Mouse (Mus musculus) forebrain, embryonic 11.5 days (tissue): ENCODE measurements around the gene Btbd35f8. TPM values are rescaled to one million over a fixed set of nuclear protein-coding genes. Genes with fewer than 3 reads are reported as not detected.
"Not testable (repeated sequence)": the region's sequence is repeated elsewhere in the genome, so short reads cannot be mapped to it uniquely, and the experiment has no call there.

ENCODE experiments used
- ATAC-seq: fragments of 200-750 bp; cut with Nextera tagmentation; replicated peaks from 2 replicates; pipeline ENCODE4 v1.8.0; 2017; ENCODE audit warnings: moderate TSS enrichment; ENCODE audit not compliant: low FRiP score
- DNase-seq: peaks from one replicate; pipeline ENCODE4 v3.0.0-alpha.2; 2017; ENCODE audit warnings: low spot score
- H3K27ac ChIP-seq: fragments of 300-500 bp; sonication (generic); 2 replicates; pipeline ENCODE4 v1.5.1; 2014; ENCODE audit warnings: low read depth, low read length
- H3K27me3 ChIP-seq: fragments of 300-500 bp; sonication (generic); 2 replicates; pipeline ENCODE4 v1.6.1; 2014; ENCODE audit warnings: mild to moderate bottlenecking, low read length, mixed read lengths; ENCODE audit not compliant: control insufficient read depth, insufficient read depth
- H3K36me3 ChIP-seq: fragments of 300-500 bp; sonication (generic); 2 replicates; pipeline ENCODE4 v1.6.1; 2014; ENCODE audit warnings: mild to moderate bottlenecking, low read length, moderate library complexity, mixed read lengths; ENCODE audit not compliant: control insufficient read depth, insufficient read depth
- H3K4me1 ChIP-seq: fragments of 300-500 bp; sonication (generic); replicated peaks from 2 replicates; pipeline ENCODE4 v1.6.1; 2014; ENCODE audit warnings: low read length, mixed read lengths; ENCODE audit not compliant: control insufficient read depth, insufficient read depth
- H3K4me2 ChIP-seq: fragments of 300-500 bp; sonication (generic); 2 replicates; pipeline ENCODE4 v1.6.1; 2014; ENCODE audit warnings: low read depth, mild to moderate bottlenecking, low read length, moderate library complexity, mixed read lengths; ENCODE audit not compliant: severe bottlenecking
- H3K4me3 ChIP-seq: fragments of 300-500 bp; sonication (generic); 2 replicates; pipeline ENCODE4 v1.5.1; 2014; ENCODE audit warnings: low read depth, low read length
- H3K9ac ChIP-seq: fragments of 300-500 bp; sonication (generic); 2 replicates; pipeline ENCODE4 v1.6.1; 2014; ENCODE audit warnings: low read length
- H3K9me3 ChIP-seq: fragments of 300-500 bp; sonication (generic); 2 replicates; pipeline ENCODE4 v1.6.1; 2016; ENCODE audit warnings: low read length, mixed read lengths; ENCODE audit not compliant: control insufficient read depth
- WGBS: fragments of 180-500 bp; shearing (Covaris S2); extraction: QIAGEN DNeasy Blood & Tissue Kit; methylation state at CpG from one replicate; pipeline ENCODE4 v1.1.7; 2014; 5-methylcytosine and 5-hydroxymethylcytosine counted together
- polyA plus RNA-seq: library from polyadenylated mRNA; unstranded; fragments of >200 nt; fragmentation: Nextera tagmentation; extraction: Ambion mirVana; gene quantifications from 2 replicates; pipeline ENCODE4 v1.2.1, GENCODE M21; 2014

Gene Btbd35f8
- not detected in 2 replicates for polyA plus RNA-seq

DNA sequence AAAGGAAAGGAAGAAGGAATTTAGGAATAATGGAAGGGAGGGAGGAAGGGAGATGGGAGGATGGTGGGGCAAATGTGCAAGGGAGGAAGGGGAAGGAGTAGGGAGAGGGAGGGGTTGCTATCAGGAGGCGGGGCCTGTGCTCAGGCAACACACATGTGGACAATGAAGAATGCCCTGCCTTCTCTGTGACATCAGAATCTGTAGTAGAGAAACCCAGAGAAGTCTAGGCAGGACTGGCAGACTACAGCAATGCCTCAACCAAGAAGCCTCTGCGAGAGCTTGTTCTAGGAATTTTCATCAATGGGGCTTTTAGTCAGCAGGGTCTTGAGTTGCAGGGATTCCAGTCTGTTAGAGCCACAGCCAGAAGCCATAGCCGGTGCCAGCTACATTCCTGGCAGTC is at the start of gene Btbd35f8:
Btbd35f8 (plus strand) TSS at position 301 of the 400 bp plus-strand sequence.
- not testable (repeated sequence) for H3K4me1 ChIP-seq, H3K36me3 ChIP-seq, ATAC-seq, DNase-seq, H3K4me3 ChIP-seq, H3K27ac ChIP-seq, H3K9ac ChIP-seq, H3K27me3 ChIP-seq, H3K9me3 ChIP-seq, H3K4me2 ChIP-seq
- WGBS, result no CpG with 5 or more reads among the region's 3 CpGs

Other genes starting within 250 kb of the Btbd35f8 start
- gene Spin2g, start 211.8 kb upstream of the Btbd35f8 start, polyA plus RNA-seq, result not detected in 2 replicates